Mouse (Mus musculus): Measurements from ENCODE around the gene Gsx1.

GRCm38 (mm10) chr5:147156376-147156775, 32.1 kb upstream of the Gsx1 start:
- TF ChIP-seq GATA1 (IDR thresholded peaks at IDR 0.05; ENCODE audit: low read depth, low read length) (no peak), NRF1 (IDR thresholded peaks at IDR 0.05; ENCODE audit: insufficient read depth, low read depth, low read length, poor library complexity, severe bottlenecking) (no peak), ZMIZ1 (IDR thresholded peaks at IDR 0.05; ENCODE audit: low read depth, low read length) (no peak), CHD1 (IDR thresholded peaks at IDR 0.05; ENCODE audit: low read depth, low read length) (no peak), CTCF (IDR thresholded peaks at IDR 0.05 in 2 of 3, conservative IDR thresholded peaks at IDR 0.05 in 1 of 3; ENCODE audit: control insufficient read depth in 1 of 3, insufficient read depth in 1 of 3, low read depth in 2 of 3, low read length in 3 of 3, poor library complexity in 1 of 3, severe bottlenecking in 1 of 3) (no peak)
